Mouse (Mus musculus): ENCODE measurements around the gene Mrpl4.

Gene Mrpl4

DNA sequence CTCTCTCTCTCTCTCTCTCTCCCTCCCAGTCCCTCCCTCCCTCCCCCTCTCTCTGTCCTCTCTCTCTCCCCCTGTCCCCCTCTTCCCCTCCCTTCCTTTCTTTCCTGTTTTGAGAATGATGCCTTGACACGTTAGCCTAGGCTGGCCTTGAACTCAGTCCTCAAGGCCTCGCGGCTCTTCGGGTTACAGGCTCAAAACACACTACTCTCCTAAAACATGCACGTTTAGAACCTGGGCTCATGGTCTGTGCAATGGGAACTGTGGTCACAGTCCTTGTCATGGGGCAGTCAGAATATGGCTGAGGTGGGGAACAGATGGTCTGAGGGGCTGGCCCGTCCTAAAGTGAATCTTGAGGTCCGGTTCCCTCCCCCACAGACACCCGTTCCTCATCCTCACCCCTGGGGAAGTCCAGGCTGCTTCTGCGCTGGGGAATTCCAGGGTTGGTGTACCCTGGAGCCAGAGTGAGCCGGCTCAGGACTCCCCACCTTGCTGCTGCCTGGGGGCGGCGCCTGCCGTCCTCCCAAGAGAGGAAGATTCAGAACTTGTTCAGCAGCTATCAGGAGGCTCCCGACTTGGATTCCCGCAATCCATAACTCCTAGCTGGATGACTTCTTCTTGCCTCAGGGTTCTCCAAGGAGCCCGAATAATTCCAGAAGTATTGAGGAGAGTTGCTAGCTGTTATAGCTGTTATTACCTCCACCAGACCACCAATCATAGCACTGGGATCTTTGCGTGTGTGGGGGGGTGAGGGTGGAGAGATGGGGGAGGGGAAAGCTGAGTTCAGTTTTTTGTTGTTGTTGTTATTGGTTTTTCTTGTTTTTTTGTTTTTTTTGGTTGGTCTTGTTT lies 14.0 kb downstream of the Mrpl4 start:
- DNase-seq (ENCODE audit: low read depth, low spot score): peak; percentile 53

DNA sequence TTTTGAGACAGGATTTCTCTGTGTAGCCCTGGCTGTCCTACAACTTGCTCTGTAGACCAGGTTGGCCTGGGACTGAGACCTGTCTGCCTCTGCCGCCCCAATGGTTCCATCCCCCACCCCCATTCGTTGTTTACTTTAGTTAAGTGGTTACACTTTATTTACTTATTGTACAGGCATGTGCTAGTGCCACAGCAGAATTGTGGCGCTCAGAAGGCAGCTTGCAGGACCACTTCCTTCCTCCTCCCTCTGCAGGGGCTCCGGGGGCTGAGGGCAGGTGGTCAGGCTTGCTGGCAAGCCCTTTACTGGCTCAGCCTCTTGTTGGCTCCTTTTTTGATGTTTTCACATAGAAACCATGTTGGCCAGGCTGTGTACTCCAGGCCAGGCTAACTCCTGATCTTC lies 14.6 kb downstream of the Mrpl4 start:
- DNase-seq (ENCODE audit: low read depth, low spot score): no peak

DNA sequence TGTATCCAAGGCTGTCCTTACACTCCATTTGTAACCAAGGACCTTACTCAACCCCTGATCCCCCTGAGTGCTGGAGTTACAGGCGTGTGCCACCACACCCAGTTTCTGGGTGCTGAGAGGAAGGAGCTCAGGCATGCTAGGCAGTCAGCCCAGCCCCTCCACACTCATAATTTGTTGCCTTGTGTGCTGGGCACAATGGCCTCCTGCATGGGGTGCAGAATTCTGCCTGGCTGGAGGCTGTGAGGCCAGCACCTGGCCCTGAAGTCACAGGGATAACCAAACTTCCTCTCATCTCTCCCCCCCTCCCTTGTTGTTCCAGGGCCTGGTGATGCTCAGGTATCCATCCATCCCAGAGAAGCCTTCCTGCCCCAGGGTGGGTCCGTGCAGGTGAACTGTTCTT lies 16.1 kb downstream of the Mrpl4 start:
- no peak for DNase-seq (ENCODE audit: low read depth, low spot score)

DNA sequence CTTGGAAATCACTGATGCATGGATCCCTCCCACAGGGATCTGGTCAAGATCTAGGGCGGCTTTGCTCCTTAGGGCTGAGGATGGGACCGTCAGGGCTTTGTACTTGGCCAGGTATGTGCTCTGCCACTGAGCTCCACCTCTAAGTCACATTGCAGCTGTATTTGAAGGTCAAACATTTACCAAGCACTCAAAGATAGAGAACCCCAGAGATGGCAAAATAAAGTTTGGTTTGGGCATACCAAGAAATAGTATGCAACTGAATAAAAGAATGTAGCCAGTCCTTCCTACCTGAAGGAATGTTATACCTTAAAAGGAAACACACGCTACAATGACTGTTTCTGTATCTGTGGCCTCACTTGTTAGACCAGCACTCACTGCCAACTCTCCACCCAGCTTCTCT lies 18.8 kb downstream of the Mrpl4 start:
- DNase-seq (ENCODE audit: low read depth, low spot score): no peak

DNA sequence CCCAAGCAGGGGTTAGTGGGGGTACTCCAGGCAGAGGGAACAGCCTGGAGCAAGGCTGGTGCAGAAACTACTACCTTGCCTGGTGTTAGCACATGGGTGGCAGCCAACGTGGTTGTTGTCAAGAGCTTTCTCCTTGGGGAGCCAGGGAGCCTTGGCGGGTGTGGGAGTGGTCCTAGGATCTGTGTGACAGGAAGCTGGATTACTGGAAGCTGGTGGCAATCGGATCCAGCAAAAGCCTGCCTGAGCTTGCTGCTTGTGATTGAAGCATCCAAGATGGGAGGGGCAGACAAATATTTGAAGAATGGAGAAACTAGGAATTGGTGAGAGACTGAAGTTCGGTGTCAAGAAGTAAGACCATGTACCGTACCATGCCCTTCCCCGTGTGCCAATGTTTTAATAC lies 19.8 kb downstream of the Mrpl4 start:
- no peak for DNase-seq (ENCODE audit: low read depth, low spot score)

DNA sequence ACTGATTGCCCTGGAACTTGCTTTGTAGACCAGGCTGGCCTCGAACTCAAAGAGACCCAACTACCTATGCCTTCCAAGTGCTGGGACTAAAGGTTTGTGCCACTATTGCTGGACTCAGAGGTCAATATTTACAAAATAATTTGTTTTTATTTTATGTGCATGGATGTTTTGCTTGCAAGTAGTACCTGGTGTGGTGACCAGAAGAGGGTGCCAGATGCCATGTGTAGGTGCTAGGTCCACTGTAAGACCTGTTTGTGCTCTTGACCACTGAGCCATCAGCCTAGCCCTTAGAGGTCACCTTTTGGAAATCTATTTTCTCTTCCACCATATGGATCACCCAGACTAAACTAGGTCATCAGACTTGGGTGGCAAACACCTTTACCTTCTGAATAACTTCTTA lies 20.2 kb downstream of the Mrpl4 start:
- no peak for DNase-seq (ENCODE audit: low read depth, low spot score)

DNA sequence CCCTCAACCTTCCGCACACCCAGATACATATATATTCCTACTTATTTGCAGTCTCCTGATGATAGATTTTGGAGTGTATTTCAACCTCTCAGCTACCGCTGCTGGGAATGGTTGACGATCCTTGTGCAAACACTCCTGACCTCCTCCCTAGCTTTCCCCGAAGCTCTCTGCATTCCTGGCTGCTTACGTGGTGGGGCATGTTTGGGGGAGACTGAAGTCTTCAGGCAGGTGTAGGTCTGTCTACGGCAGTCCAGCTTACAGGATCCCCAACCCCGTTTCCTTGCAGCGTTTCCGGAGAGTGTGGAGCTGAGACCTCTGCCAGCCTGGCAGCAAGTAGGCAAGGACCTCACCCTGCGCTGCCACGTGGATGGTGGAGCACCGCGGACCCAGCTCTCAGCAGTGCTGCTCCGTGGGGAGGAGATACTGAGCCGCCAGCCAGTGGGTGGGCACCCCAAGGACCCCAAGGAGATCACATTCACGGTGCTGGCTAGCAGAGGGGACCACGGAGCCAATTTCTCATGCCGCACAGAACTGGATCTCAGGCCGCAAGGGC lies 22.8 kb downstream of the Mrpl4 start:
- no peak for DNase-seq (ENCODE audit: low read depth, low spot score)

DNA sequence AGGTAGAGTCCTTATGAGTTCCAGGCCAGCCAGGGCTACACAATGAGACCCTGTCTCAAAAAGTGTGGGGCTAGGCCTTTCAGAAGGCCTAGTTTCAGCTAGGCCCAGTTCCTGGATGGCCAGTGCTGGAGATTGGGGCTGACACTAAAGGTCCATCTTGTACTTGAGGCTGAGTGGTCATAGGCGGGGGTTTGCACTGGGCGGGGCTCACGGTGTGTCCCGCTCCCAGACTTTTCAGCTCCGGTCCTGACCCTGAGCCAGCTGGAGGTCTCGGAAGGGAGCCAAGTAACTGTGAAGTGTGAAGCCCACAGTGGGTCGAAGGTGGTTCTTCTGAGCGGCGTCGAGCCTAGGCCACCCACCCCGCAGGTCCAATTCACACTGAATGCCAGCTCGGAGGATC lies 24.3 kb downstream of the Mrpl4 start:
- DNase-seq (ENCODE audit: low read depth, low spot score): no peak

DNA sequence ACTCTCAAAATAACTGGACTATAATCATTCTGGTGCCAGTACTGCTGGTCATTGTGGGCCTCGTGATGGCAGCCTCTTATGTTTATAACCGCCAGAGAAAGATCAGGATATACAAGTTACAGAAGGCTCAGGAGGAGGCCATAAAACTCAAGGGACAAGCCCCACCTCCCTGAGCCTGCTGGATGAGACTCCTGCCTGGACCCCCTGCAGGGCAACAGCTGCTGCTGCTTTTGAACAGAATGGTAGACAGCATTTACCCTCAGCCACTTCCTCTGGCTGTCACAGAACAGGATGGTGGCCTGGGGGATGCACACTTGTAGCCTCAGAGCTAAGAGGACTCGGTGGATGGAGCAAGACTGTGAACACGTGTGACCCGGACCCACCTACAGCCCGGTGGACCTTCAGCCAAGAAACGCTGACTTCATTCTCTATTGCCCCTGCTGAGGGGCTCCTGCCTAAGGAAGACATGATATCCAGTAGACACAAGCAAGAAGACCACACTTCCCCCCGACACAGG lies 25.3 kb downstream of the Mrpl4 start:
- DNase-seq (ENCODE audit: low read depth, low spot score): no peak

DNA sequence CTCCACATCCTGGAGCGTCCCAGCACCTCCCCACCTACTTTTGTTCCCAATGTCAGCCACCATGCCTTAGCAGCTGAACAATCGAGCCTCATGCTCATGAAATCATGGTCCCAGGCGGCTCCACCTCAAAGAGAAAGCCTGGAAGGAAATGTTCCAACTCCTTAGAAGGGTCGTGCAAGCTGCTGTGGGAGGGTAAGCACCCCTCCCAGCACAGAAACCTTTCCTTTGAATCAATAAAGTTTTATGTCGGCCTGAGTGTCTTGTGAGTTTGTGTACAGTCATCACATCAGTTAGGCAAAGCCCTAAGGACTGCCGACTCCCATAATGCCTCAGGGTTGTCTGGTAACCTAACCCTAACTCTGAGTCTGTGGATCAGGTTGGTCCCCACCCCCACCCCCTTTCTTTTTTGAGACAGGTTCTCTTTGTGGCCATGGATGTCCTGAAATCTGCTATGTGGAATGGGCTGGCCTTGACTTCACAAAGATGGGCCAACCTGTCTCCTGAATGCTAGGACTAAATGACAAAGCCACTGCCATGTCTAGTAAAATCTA lies 26.1 kb downstream of the Mrpl4 start:
- no peak for DNase-seq (ENCODE audit: low read depth, low spot score)

DNA sequence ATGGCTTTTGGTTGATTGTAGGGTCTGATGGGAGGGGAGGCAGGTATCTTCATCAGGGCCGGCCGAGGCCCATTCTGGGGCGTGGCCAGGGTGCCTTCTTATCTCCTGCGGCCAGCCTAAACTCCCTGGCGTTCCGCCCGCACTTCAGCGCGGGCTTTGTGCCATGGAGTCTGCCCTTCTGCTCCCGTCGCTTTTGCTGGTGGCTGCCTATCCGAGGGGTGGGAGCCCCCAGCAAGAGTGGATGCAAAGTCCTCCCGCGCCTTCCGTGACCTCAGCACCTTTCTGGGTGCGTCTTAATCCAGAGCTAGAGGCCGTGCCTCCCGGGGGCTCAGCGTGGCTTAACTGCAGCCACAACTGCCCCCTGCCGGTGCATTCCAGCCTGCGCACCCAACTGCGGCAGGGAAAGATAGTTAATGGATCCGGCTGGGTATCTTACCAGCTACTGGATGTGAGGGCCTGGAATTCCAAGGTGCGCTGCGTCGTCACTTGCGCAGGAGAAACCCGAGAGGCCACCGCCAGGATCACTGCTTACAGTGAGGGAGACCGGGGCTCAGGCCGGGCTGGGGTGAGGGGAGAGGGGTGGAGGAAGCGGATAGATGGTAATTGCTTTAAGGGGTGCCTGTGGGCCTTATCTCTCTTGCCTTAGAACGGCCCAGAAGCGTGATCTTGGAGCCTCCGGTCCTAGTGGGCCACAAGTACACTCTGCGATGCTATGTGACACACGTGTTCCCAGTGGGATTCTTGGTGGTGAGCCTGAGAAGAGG lies 26.9 kb downstream of the Mrpl4 start, which contains the start of gene Icam4:
Gene Icam4, plus strand, starts transcription at position 83 of the 764 bp plus-strand sequence.
- DNase-seq (ENCODE audit: low read depth, low spot score): peak; percentile 77

DNA sequence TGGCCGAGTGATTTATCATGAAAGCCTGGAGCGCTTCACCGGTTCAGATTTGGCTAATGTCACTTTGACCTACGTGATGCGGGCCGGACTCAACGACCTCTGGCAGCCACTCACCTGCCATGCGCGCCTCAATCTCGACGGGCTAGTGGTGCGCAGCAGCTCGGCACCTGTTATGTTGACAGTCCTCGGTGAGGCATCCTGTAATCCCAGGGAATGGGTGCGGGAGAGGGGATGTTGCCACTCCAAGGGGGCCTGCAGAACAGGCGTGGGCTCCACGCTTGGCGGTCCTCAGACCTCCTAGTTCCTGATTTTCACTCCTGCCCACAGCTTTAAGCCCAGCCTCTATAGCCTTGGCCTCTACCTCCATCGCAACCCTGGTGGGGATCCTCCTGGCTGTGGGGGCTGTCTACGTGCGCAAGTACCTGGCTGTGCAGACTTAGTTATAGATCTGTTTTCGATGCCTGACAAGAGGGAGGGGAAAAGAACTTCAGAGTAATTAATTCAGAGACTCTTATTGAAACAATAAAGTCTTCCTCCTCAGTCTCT lies 27.6 kb downstream of the Mrpl4 start:
- no peak for DNase-seq (ENCODE audit: low read depth, low spot score)

DNA sequence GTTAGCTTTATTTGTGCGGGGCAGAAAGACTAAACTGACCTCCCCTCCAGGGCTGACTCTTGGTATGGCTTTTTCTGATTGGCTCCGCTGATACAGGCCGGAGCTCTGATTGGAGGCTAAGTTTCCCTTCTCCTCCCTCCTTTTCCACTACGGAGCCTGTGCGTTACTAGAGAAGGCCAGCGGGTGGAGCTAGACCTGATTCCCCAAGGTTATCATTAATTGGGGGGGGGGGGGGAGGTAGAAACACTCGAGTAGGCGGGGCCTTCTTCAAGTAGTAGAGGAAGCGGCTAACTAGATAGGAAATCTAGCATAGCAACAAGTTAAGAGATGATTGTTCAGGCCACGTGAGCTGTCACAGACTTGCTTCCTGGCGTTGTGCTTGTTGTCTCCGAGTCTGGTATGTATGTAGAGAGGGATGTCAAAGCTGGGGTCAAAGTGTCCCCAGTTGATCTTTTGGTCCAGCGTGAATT lies 28.3 kb downstream of the Mrpl4 start:
- DNase-seq (ENCODE audit: low read depth, low spot score): peak; percentile 98

DNA sequence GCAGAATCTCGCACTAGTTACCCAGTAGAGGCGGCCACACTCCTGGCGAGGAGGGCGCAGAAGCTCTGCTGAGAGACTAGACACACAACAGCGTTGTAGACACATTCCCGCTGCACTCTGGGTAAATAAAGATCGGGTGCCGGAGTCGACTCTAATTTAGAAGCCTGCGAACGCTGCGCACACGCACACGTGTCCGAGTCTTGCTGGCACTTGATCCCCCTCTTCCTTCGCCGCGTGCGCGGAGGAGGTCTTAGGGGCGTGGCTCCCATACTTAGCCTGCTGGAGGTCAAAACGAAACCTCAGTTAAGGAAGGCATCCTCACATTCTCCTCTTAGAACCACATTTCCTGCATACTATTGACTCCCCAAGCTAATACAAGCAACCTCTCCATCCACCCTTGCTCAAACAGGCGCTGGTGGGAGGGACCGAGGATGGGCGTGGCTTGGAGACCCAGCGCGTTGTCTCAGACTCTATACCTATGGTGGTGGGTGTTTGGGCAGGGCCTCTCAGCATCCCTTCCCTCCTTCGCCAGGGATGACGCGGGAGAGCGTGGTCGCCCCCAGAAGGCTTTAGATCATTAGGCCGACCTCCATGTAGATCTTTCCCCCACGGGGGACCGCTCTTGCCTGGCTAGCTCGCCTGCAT lies 28.8 kb downstream of the Mrpl4 start:
- peak; percentile 87 for DNase-seq (ENCODE audit: low read depth, low spot score)

DNA sequence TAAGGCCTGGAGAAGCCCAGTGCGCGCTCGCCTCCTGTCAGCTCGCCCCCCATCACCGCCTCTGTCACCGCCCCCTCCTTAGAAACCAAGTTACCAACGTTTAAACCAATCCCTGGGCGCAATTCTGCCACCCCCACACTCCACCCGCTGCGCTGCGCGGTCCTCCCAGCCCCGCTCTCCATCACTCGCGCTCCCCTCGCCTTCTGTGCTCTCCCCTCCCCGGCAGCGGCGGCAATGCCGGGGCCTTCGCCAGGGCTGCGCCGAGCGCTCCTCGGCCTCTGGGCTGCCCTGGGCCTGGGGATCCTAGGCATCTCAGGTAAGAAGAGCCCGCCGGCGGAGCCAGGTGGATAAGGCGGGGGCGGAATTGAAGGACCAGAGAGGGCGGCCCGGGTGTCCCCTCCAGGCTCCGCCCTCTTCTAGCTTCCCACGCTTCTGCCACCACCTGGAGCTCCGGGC lies 29.4 kb downstream of the Mrpl4 start, which contains the start of gene Icam5:
Gene Icam5, plus strand, starts transcription at position 178 of the 456 bp plus-strand sequence.
- peak; percentile 76 for DNase-seq (ENCODE audit: low read depth, low spot score)

DNA sequence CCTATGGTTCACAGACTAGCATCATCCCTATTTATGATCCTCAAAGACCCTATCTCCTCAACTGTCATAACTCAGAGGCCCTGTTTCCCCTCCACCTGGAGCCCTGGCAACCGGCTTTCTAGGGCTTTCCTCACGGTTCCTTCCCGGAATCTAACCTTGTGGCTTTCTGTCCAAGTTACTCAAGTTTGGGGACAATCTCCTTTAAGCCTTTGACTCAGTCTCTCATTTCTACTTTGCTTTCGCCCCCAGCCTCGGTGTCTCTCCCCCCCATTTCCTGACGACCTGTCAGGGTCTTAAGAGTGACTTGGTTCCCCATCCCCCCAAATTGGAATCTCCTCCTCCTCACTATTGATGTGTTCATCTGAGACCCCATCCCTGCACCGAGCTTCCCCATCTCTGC lies 30.0 kb downstream of the Mrpl4 start:
- no peak for DNase-seq (ENCODE audit: low read depth, low spot score)

DNA sequence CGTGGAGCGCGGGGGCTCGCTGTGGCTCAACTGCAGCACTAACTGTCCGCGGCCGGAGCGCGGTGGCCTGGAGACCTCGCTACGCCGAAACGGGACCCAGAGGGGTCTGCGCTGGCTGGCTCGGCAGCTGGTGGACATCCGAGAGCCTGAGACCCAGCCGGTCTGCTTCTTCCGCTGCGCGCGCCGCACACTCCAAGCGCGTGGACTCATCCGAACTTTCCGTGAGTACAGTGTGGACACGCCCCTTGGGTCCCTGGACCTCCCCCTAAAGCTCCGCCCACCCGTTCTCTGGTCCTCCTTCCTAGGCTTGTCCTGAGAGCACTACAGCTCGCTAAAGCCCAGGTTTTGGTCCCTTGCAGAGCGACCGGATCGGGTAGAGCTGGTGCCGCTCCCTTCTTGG lies 30.6 kb downstream of the Mrpl4 start:
- peak; percentile 91 for DNase-seq (ENCODE audit: low read depth, low spot score)

DNA sequence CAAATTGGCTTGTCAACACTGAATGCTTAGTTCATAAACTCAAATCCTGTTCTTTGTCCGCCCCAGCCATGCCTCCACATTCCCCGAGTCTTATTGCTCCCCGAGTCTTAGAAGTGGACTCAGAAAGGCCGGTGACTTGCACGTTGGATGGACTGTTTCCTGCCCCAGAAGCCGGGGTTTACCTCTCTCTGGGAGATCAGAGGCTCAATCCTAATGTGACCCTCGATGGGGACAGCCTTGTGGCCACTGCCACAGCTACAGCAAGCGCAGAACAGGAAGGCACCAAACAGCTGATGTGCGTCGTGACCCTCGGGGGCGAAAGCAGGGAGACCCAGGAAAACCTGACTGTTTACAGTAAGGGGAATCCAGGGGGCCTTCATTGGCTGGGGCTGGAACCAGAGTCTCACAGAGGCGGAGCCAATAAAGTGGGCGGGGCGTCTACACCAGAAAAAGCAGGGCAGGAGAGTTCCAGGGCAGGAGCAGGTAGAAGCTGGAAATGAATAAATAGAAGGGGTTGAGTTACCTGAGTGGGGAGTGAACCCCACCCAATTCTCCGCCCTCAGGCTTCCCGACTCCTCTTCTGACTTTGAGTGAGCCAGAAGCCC lies 32.0 kb downstream of the Mrpl4 start:
- no peak for DNase-seq (ENCODE audit: low read depth, low spot score)

DNA sequence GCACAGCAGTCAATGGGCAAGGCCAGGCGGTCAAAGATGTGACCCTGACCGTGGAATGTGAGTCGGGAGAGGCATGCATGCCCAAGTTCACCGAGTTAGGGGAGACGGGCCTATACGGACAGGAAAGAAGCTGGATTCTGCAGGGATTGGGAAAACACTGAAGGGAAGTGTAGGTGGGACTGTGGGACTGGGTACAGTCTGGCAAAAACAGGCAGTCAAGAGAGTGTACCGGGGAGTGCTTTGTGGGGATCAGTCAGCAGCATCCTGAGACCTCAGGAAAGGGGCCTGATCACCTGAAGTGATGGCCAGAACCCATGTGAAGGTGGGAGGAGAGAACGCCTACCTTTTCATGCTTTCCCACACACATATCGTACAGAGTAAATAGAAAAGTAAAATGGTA lies 33.0 kb downstream of the Mrpl4 start:
- DNase-seq (ENCODE audit: low read depth, low spot score): no peak

DNA sequence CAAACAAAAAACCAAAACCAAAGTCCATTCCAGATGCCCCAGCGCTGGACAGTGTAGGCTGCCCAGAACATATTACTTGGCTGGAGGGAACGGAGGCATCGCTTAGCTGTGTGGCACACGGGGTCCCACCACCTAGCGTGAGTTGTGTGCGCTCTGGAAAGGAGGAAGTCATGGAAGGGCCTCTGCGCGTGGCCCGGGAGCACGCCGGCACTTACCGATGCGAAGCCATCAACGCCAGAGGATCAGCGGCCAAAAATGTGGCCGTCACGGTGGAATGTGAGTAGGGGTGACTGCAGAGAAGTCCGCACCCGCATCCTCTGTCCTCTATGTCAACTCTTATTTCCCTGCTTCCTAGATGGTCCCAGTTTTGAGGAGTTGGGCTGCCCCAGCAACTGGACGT lies 33.6 kb downstream of the Mrpl4 start:
- DNase-seq (ENCODE audit: low read depth, low spot score): no peak

DNA sequence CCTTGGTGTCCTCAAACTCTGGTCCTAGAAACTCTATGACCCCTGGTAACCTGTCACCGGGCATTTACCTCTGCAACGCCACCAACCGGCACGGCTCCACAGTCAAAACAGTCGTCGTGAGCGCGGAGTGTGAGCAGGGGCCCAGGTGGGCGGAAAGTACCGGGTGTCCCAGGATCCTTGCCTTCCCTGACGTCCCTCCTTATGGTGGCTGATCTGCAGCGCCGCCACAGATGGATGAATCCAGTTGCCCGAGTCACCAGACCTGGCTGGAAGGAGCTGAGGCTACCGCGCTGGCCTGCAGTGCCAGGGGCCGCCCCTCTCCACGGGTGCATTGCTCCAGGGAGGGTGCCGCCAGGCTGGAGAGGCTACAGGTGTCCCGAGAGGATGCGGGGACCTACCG lies 34.1 kb downstream of the Mrpl4 start:
- no peak for DNase-seq (ENCODE audit: low read depth, low spot score)

Data from CD4-positive helper T cell, adult 2 months (primary cell).